Mouse (Mus musculus) midbrain, embryonic 14.5 days (tissue): Measurements from ENCODE around the gene Wdr61. TPM values are rescaled to one million over a fixed set of nuclear protein-coding genes. Genes with fewer than 3 reads are reported as not detected.
A peak's percentile ranks its signal among the peaks of the same experiment; 100 is the strongest.
"Not testable (repeated sequence)": the region's sequence is repeated elsewhere in the genome, so short reads cannot be mapped to it uniquely, and the experiment has no call there.

ENCODE experiments used
- ATAC-seq: fragments of 200-750 bp; cut with Nextera tagmentation; 2 replicates; pipeline ENCODE4 v1.8.0; 2017; ENCODE audit warnings: moderate number of reproducible peaks, moderate library complexity; ENCODE audit not compliant: low FRiP score, low TSS enrichment
- DNase-seq: peaks from one replicate; pipeline ENCODE4 v3.0.0-alpha.2; 2015
- H3K27ac ChIP-seq: fragments of 300-500 bp; sonication (generic); replicated peaks from 2 replicates; pipeline ENCODE4 v1.5.1; 2014; ENCODE audit warnings: mild to moderate bottlenecking, low read depth, low read length, moderate library complexity
- H3K27me3 ChIP-seq: fragments of 300-500 bp; sonication (generic); 2 replicates; pipeline ENCODE4 v1.6.1; 2014; ENCODE audit warnings: low read length, control low read depth, mixed read lengths; ENCODE audit not compliant: control insufficient read depth, insufficient read depth
- H3K36me3 ChIP-seq: fragments of 300-500 bp; sonication (generic); 2 replicates; pipeline ENCODE4 v1.6.1; 2014; ENCODE audit warnings: low read length, control low read depth; ENCODE audit not compliant: control insufficient read depth, insufficient read depth
- H3K4me1 ChIP-seq: fragments of 300-500 bp; sonication (generic); 2 replicates; pipeline ENCODE4 v1.6.1; 2014; ENCODE audit warnings: mild to moderate bottlenecking, antibody characterized with exemption, low read length, control low read depth; ENCODE audit not compliant: control insufficient read depth, insufficient read depth
- H3K4me2 ChIP-seq: fragments of 300-500 bp; sonication (generic); 2 replicates; pipeline ENCODE4 v1.6.1; 2014; ENCODE audit warnings: mild to moderate bottlenecking, low read length, moderate library complexity
- H3K4me3 ChIP-seq: fragments of 300-500 bp; sonication (generic); replicated peaks from 2 replicates; pipeline ENCODE4 v1.5.1; 2014; ENCODE audit warnings: low read depth, low read length
- H3K9ac ChIP-seq: fragments of 300-500 bp; sonication (generic); replicated peaks from 2 replicates; pipeline ENCODE4 v1.6.1; 2014; ENCODE audit warnings: mild to moderate bottlenecking, low read length, moderate library complexity
- H3K9me3 ChIP-seq: fragments of 300-500 bp; sonication (generic); 2 replicates; pipeline ENCODE4 v1.6.1; 2016; ENCODE audit warnings: low read length, control low read depth, mixed read lengths; ENCODE audit not compliant: control insufficient read depth
- WGBS: fragments of 180-500 bp; shearing (Covaris S2); extraction: QIAGEN DNeasy Blood & Tissue Kit; methylation state at CpG from one replicate; pipeline ENCODE4 v1.1.7; 2014; 5-methylcytosine and 5-hydroxymethylcytosine counted together
- polyA plus RNA-seq: library from polyadenylated mRNA; unstranded; fragments of >200 nt; fragmentation: Nextera tagmentation; extraction: Ambion mirVana; gene quantifications from 2 replicates; pipeline ENCODE4 v1.2.1, GENCODE M21; 2014

Wdr61 gene
- polyA plus RNA-seq, 1 experiment from 2014 or later, result 111 TPM

DNA sequence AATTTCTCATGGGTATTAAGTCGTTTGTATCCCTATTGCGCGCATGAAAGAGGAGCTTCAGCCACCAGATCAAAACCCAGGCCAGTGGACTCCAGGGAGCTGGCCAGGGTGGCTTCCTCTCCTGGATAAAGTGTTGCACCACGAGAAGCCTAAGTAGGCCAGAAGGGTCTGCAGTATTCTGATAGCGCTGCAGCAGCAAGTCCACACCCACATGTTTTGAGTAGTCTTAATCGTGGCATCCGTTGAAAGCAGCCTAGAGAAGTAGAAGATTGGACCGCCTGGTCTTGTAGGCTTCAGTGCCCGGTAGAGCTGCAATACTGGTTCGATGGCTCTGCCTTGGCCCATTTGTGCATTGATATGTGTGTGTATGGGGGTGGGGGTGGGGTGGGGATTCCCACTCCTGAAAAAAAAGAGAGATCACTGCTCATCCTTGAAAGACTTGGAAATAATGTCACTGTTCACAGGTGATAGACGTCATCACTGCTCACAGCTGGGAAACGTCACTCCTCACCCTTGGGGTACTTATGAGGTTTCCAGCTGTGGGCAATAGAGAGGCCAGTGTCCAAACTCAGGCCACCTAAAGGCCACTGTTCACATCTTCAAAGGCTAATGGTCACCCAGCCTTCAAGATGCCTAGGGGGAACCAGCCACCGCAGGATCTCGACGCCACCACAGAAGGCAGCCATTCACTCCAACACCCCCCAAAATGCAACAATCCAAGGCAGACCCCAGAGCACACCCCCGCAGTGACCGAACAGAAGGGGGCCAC is 35.8 kb downstream of the Wdr61 start, which contains the start of gene Dnaja4:
TSS of gene Dnaja4 (plus strand) at position 556 of the 769 bp plus-strand sequence.
- no peak within 1 kb of the TSS; the same call in 1 of the 2 replicates for H3K27ac ChIP-seq
- 69% methylated on average over 17 of the region's 17 CpGs for WGBS
- peak; percentile 34; the same call in 1 of the 2 replicates for ATAC-seq

GRCm38 (mm10) chr9:54691241-54691805 is 43.0 kb downstream of the Wdr61 start:
- 0 out of 2 replicates have a peak overlapping the region, but pooled peaks have one; percentile 16 for H3K9ac ChIP-seq
- not testable (repeated sequence) for H3K27ac ChIP-seq, ATAC-seq, H3K27me3 ChIP-seq, H3K4me1 ChIP-seq, H3K36me3 ChIP-seq, H3K9me3 ChIP-seq
- peak overlapping the region; percentile 55 for H3K4me2 ChIP-seq
- peak overlapping the region; percentile 25 for H3K4me3 ChIP-seq
- peak; percentile 68 for DNase-seq
- 5% methylated on average over 30 of the region's 31 CpGs for WGBS

More for the DNA sequence above, 35.8 kb downstream of the Wdr61 start, which contains the start of gene Dnaja4:
- DNase-seq, result no peak
- peak within 1 kb of the TSS; percentile 83 for H3K4me2 ChIP-seq
- peaks cover 5% of the 10 kb centered on the region; the same call in 1 of the 2 replicates for H3K4me1 ChIP-seq
- H3K36me3 ChIP-seq, result no peaks in the 10 kb centered on the region
- H3K4me3 ChIP-seq, result peak within 1 kb of the TSS; percentile 63
- peak within 1 kb of the TSS; percentile 64 for H3K9ac ChIP-seq
- H3K9me3 ChIP-seq, result no peaks in the 10 kb centered on the region
- peaks cover 24% of the 10 kb centered on the region for H3K27me3 ChIP-seq

- not testable (repeated sequence) for ATAC-seq
These were observed 43.6 kb downstream of the Wdr61 start for GRCm38 (mm10) chr9:54690697-54691096.

DNA sequence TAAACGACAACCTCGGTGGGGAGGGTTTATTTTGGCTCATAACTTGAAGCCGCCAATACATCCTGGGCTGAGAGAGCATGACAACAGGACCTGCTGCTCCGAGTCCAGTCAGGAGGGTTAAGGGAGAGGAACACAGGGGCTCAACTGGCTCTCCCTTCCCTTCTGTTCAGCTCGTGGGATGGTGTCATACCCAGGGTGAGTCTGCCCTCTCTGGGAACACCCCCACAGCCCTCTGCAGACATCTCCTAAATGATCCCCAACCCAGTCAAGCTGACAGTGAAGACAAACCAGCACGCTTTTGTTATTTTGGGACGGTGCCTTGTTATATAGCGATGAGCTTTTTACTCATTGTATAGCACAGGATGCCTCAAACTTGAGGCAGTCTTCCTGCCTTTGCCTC is 44.9 kb downstream of the Wdr61 start:
- 78% methylated on average over 8 of the region's 8 CpGs for WGBS
- no peak overlapping the region for H3K4me3 ChIP-seq
- no peak for DNase-seq
- H3K36me3 ChIP-seq, result no peaks in the 10 kb centered on the region
- H3K27me3 ChIP-seq, result 0 out of 2 replicates have a peak, but pooled peaks cover 6% of the 10 kb centered on the region
- ATAC-seq, result no peak
- H3K4me1 ChIP-seq, result no peaks in the 10 kb centered on the region
- H3K9ac ChIP-seq, result no peak overlapping the region
- no peak overlapping the region for H3K4me2 ChIP-seq
- H3K9me3 ChIP-seq, result no peaks in the 10 kb centered on the region
- no peak overlapping the region for H3K27ac ChIP-seq

More at GRCm38 (mm10) chr9:54690697-54691096, 43.6 kb downstream of the Wdr61 start:
- not testable (repeated sequence) for H3K4me1 ChIP-seq, H3K27ac ChIP-seq, H3K4me3 ChIP-seq, H3K9ac ChIP-seq, DNase-seq, H3K36me3 ChIP-seq, H3K27me3 ChIP-seq, H3K9me3 ChIP-seq, H3K4me2 ChIP-seq
- WGBS, result 70% methylated on average over 2 of the region's 2 CpGs

DNA sequence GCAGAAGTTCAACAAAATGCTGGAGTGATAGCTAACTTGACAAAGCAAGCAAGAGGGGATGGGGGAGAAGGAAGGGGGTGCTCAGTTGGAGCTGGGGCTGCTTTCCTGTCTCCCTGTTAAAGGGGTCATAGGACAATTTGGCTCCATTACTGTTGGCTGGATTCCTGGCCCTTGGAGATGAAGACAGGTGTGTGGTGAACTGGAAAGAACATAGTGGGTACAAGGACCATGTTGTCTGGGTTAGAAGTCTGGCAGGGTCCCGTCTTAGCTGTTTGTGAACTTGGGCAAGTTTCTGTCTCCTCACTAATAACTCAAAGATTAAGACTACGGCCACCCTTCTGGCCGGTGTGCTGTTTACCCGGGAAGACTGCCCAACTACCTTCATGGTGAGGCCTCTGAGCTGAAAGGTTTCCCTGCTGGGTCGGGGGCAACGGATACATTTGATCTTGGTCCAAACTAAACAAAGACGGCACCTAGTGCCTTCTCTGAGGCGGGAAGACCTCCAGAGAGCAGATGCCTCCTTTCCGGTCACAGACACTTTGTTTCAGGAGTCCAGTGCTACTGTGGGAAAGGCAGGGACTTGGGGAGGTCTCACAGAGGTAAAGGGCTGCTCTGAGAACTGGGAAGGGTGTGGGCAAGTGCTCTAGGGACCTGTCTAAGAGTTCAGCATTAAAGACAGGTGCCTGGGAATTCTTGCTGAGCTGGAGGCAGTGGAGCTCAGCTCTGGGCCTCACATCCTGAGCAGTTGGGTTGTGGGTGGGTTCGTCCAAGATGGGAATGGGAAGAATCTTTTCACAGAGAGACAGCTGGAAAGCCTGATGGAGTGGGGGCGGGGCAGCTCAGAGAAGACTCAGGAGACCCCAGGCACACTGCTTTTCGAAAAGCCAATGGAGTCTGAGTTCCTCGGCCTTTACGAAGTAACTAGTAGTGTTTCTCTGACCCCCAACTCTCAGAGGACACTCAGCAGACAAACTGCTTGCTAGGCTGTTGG is 46.8 kb downstream of the Wdr61 start:
- H3K9me3 ChIP-seq, result no peaks in the 10 kb centered on the region
- no peak overlapping the region for H3K4me3 ChIP-seq
- no peak overlapping the region for H3K9ac ChIP-seq
- H3K36me3 ChIP-seq, result no peaks in the 10 kb centered on the region
- WGBS, result 64% methylated on average over 14 of the region's 14 CpGs
- H3K27me3 ChIP-seq, result 0 out of 2 replicates have a peak, but pooled peaks cover 4% of the 10 kb centered on the region
- H3K4me2 ChIP-seq, result no peak overlapping the region
- no peak for ATAC-seq
- no peak overlapping the region for H3K27ac ChIP-seq
- no peak for DNase-seq
- no peaks in the 10 kb centered on the region for H3K4me1 ChIP-seq

DNA sequence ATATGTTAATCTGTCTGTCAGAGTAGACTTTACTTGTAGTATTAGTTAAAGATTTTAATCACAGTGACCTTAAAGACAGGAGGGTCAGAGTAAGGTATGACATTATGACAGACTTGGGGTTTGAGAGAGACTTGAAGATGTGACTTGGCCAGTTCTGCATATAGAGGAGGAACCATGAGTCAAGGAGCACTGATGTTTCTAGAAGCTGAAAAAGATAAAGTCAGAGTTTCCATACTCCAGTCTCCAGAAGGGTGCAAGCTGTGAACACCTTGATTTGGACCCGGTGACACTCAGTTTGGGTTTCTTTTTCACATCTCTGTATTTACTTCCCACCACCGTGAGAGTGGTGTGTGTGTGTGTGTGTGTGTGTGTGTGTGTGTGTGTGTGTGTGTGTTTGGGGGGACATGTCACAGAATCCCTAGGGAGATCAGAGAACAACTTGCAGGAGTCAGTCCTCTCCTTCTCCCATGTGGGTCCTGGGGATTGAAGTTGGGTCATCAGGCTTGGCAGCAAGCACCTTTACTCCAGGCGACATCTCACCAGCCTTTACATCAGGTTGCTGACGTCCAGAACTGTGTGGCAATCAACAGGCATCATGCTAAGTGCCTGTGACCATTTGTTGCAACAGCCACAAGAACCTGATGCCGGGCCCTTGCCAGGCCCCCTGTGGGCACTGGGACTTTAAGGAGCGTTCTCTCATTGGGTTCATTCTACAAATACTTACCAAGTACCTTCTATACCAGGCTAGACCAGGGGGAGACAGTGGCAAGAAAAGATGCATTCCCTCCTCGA is 50.3 kb downstream of the Wdr61 start:
- Histone ChIP-seq H3K9me3 (no peaks in the 10 kb centered on the region), H3K36me3 (no peaks in the 10 kb centered on the region), H3K27ac (no peak overlapping the region), H3K27me3 (no peaks in the 10 kb centered on the region), H3K4me2 (no peak overlapping the region), H3K4me1 (no peaks in the 10 kb centered on the region), H3K9ac (no peak overlapping the region), H3K4me3 (no peak overlapping the region)
- ATAC-seq (no peak), DNase-seq (no peak)
- 73% methylated on average over 7 of the region's 7 CpGs for WGBS

DNA sequence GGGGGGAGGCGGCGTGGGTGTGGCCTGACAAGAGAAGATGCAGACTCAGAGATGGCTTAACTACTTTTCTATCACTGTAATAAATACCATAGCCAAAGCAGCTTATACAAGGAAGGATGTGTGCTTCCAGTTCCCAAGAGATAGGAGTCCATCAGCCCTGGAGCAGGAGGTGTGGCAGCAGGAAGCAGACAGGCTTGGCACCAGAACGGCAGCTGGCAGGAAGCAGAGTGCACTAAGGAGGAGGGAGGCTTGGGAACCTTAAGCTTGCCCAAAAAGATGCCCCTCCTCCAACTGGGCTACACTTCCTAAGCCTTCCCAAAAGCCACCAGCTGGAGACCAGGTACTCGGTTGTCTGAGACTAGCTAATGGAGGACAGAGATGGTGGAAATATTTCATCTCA is 51.5 kb downstream of the Wdr61 start:
- WGBS, result 83% methylated on average over 4 of the region's 4 CpGs
- ATAC-seq (no peak), DNase-seq (no peak)
- Histone ChIP-seq H3K4me3 (no peak overlapping the region), H3K4me1 (no peaks in the 10 kb centered on the region), H3K9me3 (no peaks in the 10 kb centered on the region), H3K27me3 (no peaks in the 10 kb centered on the region), H3K9ac (no peak overlapping the region), H3K4me2 (no peak overlapping the region), H3K36me3 (no peaks in the 10 kb centered on the region), H3K27ac (no peak overlapping the region)
